Comparison of ENCODE assay signal across 8 mouse cellular contexts in genomic region chr5:102069051-102069766, GRCm38 (mm10). TPM values are rescaled to one million over a fixed set of nuclear protein-coding genes. Genes with fewer than 3 reads are reported as not detected.
A peak's percentile ranks its signal among the peaks of the same experiment; 100 is the strongest.
DNase-seq lines count a peak whose midpoint lies in the region; ATAC-seq and TF ChIP-seq lines count a peak whose summit lies in the region.

No protein-coding gene starts in this region.

- peak; percentile 96 for DNase-seq in heart, adult 11 months
- DNase-seq in heart, adult 8-10 months (ENCODE audit: low spot score): no peak
- peak; percentile 61 for DNase-seq in embryo, embryonic 10 days (ENCODE audit: low spot score)
- DNase-seq in gastrocnemius, postnatal 14 days: peak; percentile 59
- peak; percentile 61 for DNase-seq in liver

- H3K4me1 ChIP-seq in intestine, postnatal 0 days (replicated peaks; ENCODE audit: control insufficient read depth, insufficient read depth, low read length): no peaks in the 10 kb centered on the region
- peaks cover 57% of the 10 kb centered on the region for H3K4me1 ChIP-seq in midbrain, embryonic 13.5 days (replicated peaks)
- H3K4me1 ChIP-seq in testis, adult 2 months (ENCODE audit: control insufficient read depth, insufficient read depth, low read length): peaks cover 6% of the 10 kb centered on the region

- peak; percentile 81 for ATAC-seq in intestine, postnatal 0 days
- ATAC-seq in midbrain, embryonic 13.5 days: peak; percentile 82

- intact Hi-C loops in gastrocnemius, postnatal 14 days (cut with DNase I; ENCODE audit: low total_unique reads): loop anchor here (10.0 kb wide), 1 partner anchor 124 kb away; no protein-coding TSS in a partner anchor

- H3K27ac ChIP-seq in intestine, postnatal 0 days (ENCODE audit: low read depth, low read length): peak overlapping the region; percentile 81
- peak overlapping the region; percentile 99 for H3K27ac ChIP-seq in midbrain, embryonic 13.5 days
- H3K27ac ChIP-seq in testis, adult 2 months (ENCODE audit: control insufficient read depth, insufficient read depth, low read depth, low read length): peak overlapping the region; percentile 71

- no peak for TF ChIP-seq POLR2A in testis, adult 2 months (IDR thresholded peaks at IDR 0.05; ENCODE audit: control insufficient read depth, low read depth, low read length)

- under 1% methylated on average over 67 of the region's 92 CpGs for WGBS in intestine, postnatal 0 days
- under 1% methylated on average over 36 of the region's 92 CpGs for WGBS in midbrain, embryonic 13.5 days

- peak overlapping the region; percentile 88 for H3K4me2 ChIP-seq in intestine, postnatal 0 days (replicated peaks; ENCODE audit: low read depth)
- H3K4me2 ChIP-seq in midbrain, embryonic 13.5 days (replicated peaks): peak overlapping the region; percentile 68

- peak overlapping the region; percentile 99 for H3K4me3 ChIP-seq in intestine, postnatal 0 days (ENCODE audit: low read depth, low read length)
- peak overlapping the region; percentile 92 for H3K4me3 ChIP-seq in midbrain, embryonic 13.5 days (replicated peaks)
- peak overlapping the region; percentile 95 for H3K4me3 ChIP-seq in testis, adult 2 months (ENCODE audit: control insufficient read depth, low read depth, low read length)

- H3K36me3 ChIP-seq in intestine, postnatal 0 days (ENCODE audit: control insufficient read depth, insufficient read depth): no peaks in the 10 kb centered on the region
- H3K36me3 ChIP-seq in midbrain, embryonic 13.5 days: 0 out of 2 replicates have a peak, but pooled peaks cover 4% of the 10 kb centered on the region
- no peaks in the 10 kb centered on the region for H3K36me3 ChIP-seq in testis, adult 2 months (ENCODE audit: control insufficient read depth, insufficient read depth, low read length)

- H3K9me3 ChIP-seq in intestine, postnatal 0 days (ENCODE audit: control insufficient read depth): no peaks in the 10 kb centered on the region
- no peaks in the 10 kb centered on the region for H3K9me3 ChIP-seq in midbrain, embryonic 13.5 days

- H3K27me3 ChIP-seq in intestine, postnatal 0 days (replicated peaks; ENCODE audit: control insufficient read depth, insufficient read depth, low read length): no peaks in the 10 kb centered on the region
- no peaks in the 10 kb centered on the region for H3K27me3 ChIP-seq in midbrain, embryonic 13.5 days
- no peaks in the 10 kb centered on the region for H3K27me3 ChIP-seq in testis, adult 2 months (ENCODE audit: control insufficient read depth, insufficient read depth, low read length)

- H3K9ac ChIP-seq in intestine, postnatal 0 days (ENCODE audit: low read depth, low read length): peak overlapping the region; percentile 95
- peak overlapping the region; percentile 99 for H3K9ac ChIP-seq in midbrain, embryonic 13.5 days (replicated peaks)

- TF ChIP-seq CTCF in intestine, postnatal 0 days (IDR thresholded peaks at IDR 0.05; ENCODE audit: low read depth): peak; percentile 44
- no peak for TF ChIP-seq CTCF in testis, adult 2 months (IDR thresholded peaks at IDR 0.05; ENCODE audit: control insufficient read depth, insufficient read depth, insufficient replicate concordance, low read depth, low read length)

RNA-seq across cellular contexts. Expression of gene Wdfy3, which starts 0.5 kb away (rescaled TPM):
- 10 to 100 TPM; 26.5 to 32.5 (median 29.4) TPM for total RNA-seq in heart, adult 8-10 months (2022)
- 10 to 100 TPM; 21.5 to 23.0 TPM for total RNA-seq in gastrocnemius, postnatal 14 days (2021)
- polyA plus RNA-seq in intestine, postnatal 0 days (2015; fragmentation: Nextera tagmentation; extraction: Ambion mirVana): 7.0 and 7.8 TPM in 2 replicates
- 30.0 and 33.6 TPM in 2 replicates for polyA plus RNA-seq in midbrain, embryonic 13.5 days (2015; fragmentation: Nextera tagmentation; extraction: Ambion mirVana)
- 24.5 and 25.0 TPM in 2 replicates for polyA plus RNA-seq in testis, adult 2 months (2012; rRNA removed)
